Mouse (Mus musculus) hindbrain, embryonic 15.5 days (tissue): Measurements from ENCODE around the gene Armc8. TPM values are rescaled to one million over a fixed set of nuclear protein-coding genes. Genes with fewer than 3 reads are reported as not detected.

Experiments used
- ATAC-seq: fragments of 200-750 bp; cut with Nextera tagmentation; 2 replicates; pipeline ENCODE4 v1.8.0; 2017; ENCODE audit warnings: low read depth, moderate number of reproducible peaks, moderate TSS enrichment; ENCODE audit not compliant: low FRiP score
- H3K27ac ChIP-seq: fragments of 300-500 bp; sonication (generic); replicated peaks from 2 replicates; pipeline ENCODE4 v1.5.1; 2015; ENCODE audit warnings: mild to moderate bottlenecking, inconsistent platforms
- H3K27me3 ChIP-seq: fragments of 300-500 bp; sonication (generic); 2 replicates; pipeline ENCODE4 v1.6.1; 2015; ENCODE audit warnings: control low read depth, inconsistent platforms
- H3K36me3 ChIP-seq: fragments of 300-500 bp; sonication (generic); 2 replicates; pipeline ENCODE4 v1.6.1; 2015; ENCODE audit warnings: control low read depth, inconsistent platforms
- H3K4me1 ChIP-seq: fragments of 300-500 bp; sonication (generic); replicated peaks from 2 replicates; pipeline ENCODE4 v1.6.1; 2015; ENCODE audit warnings: control low read depth, inconsistent platforms
- H3K4me2 ChIP-seq: fragments of 300-500 bp; sonication (generic); 2 replicates; pipeline ENCODE4 v1.6.1; 2015; ENCODE audit warnings: moderate library complexity, mild to moderate bottlenecking, inconsistent platforms
- H3K4me3 ChIP-seq: fragments of 300-500 bp; sonication (generic); 2 replicates; pipeline ENCODE4 v1.5.1; 2015; ENCODE audit warnings: mild to moderate bottlenecking, inconsistent platforms
- H3K9ac ChIP-seq: fragments of 300-500 bp; sonication (generic); 2 replicates; pipeline ENCODE4 v1.6.1; 2015; ENCODE audit warnings: inconsistent platforms
- H3K9me3 ChIP-seq: fragments of 300-500 bp; sonication (generic); 2 replicates; pipeline ENCODE4 v1.6.1; 2016; ENCODE audit warnings: control low read depth, inconsistent platforms
- WGBS: fragments of 180-500 bp; shearing (Covaris S2); methylation state at CpG from one replicate; pipeline ENCODE4 v1.1.7; 2015; 5-methylcytosine and 5-hydroxymethylcytosine counted together
- polyA plus RNA-seq: library from polyadenylated mRNA; unstranded; fragments of >200 nt; fragmentation: Nextera tagmentation; extraction: Ambion mirVana; gene quantifications from 2 replicates; pipeline ENCODE4 v1.2.1, GENCODE M21; 2015

The Armc8 gene
- polyA plus RNA-seq, 1 experiment from 2014 or later = 68.3 TPM

DNA sequence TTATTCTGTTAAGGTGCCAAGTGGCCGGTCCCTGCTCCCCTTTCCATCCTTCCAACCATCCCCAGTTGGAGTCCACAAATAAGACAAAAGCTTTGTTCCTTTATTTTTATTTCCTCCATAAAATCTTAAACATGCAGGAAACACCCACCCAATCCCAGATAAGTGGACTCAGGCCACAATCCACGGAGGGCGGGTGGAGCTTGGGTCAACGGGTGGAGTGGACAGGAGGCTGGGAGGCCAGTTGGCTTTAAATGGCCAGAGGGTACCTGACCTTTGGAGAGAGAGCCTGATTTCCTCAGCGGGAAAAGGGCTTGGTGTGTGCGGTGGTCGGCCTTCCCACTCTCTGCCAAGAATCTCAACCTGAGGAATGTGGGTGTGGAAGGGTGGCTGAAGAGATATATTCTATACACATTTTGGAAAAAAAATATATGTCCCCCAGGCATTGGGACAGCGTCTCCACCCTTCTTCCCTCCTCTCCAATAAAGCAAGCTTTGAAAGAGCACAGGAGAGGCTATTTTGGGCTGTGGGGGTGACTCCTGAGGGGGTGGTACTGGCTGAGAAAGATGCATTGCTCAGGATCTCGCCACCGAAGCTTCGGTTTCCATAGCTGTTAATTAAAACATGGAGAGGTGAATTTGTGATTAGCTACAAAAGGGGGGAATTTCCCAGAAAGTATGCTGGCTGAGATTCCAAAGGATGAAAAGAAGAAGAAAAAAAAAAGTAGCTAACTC is 139.9 kb downstream of the Armc8 start:
- Histone ChIP-seq H3K27ac (no peak overlapping the region), H3K36me3 (no peaks in the 10 kb centered on the region), H3K9me3 (no peaks in the 10 kb centered on the region), H3K4me2 (no peak overlapping the region), H3K27me3 (no peaks in the 10 kb centered on the region), H3K4me3 (no peak overlapping the region), H3K9ac (no peak overlapping the region), H3K4me1 (peaks cover 44% of the 10 kb centered on the region)
- ATAC-seq = no peak
- 78% methylated on average over 11 of the region's 11 CpGs for WGBS

Other genes with a start within 250 kb of the Armc8 start
- gene Esyt3, start 210.3 kb downstream of the Armc8 start, polyA plus RNA-seq = 0.76 and 0.87 TPM in 2 replicates
- gene Mras, start 131.5 kb downstream of the Armc8 start, polyA plus RNA-seq = 53.8 and 57.1 TPM in 2 replicates
- gene Nme9, start 117.4 kb downstream of the Armc8 start, polyA plus RNA-seq = 0.60 and 0.62 TPM in 2 replicates
- 23.0 and 24.2 TPM in 2 replicates for gene Dbr1, start 6.9 kb upstream of the Armc8 start, polyA plus RNA-seq
- gene A4gnt, start 43.6 kb upstream of the Armc8 start, polyA plus RNA-seq = not detected in 2 replicates
- 9.9 and 10.9 TPM in 2 replicates for gene Dzip1l, start 60.6 kb upstream of the Armc8 start, polyA plus RNA-seq
- gene Cldn18, start 148.4 kb upstream of the Armc8 start, polyA plus RNA-seq = 0.09 TPM in 1 of 2 replicates, not detected in the other